Mouse (Mus musculus) hindbrain, embryonic 11.5 days (tissue): ENCODE measurements around the gene Tmem8. TPM values are rescaled to one million over a fixed set of nuclear protein-coding genes. Genes with fewer than 3 reads are reported as not detected.

ENCODE experiments used
- ATAC-seq: fragments of 200-750 bp; cut with Nextera tagmentation; 2 replicates; pipeline ENCODE4 v1.8.0; 2017; ENCODE audit warnings: mild to moderate bottlenecking, moderate TSS enrichment, moderate library complexity; ENCODE audit not compliant: low FRiP score
- DNase-seq: peaks from one replicate; pipeline ENCODE4 v3.0.0-alpha.2; 2015; ENCODE audit warnings: low spot score
- H3K27ac ChIP-seq: fragments of 300-500 bp; sonication (generic); 2 replicates; pipeline ENCODE4 v1.5.1; 2014; ENCODE audit warnings: mild to moderate bottlenecking, low read depth, low read length
- H3K27me3 ChIP-seq: fragments of 300-500 bp; sonication (generic); 2 replicates; pipeline ENCODE4 v1.6.1; 2014; ENCODE audit warnings: mild to moderate bottlenecking, low read length, moderate library complexity, mixed read lengths; ENCODE audit not compliant: control insufficient read depth, insufficient read depth
- H3K36me3 ChIP-seq: fragments of 300-500 bp; sonication (generic); 2 replicates; pipeline ENCODE4 v1.6.1; 2014; ENCODE audit warnings: mild to moderate bottlenecking, low read length, moderate library complexity, mixed read lengths; ENCODE audit not compliant: control insufficient read depth, insufficient read depth
- H3K4me1 ChIP-seq: fragments of 300-500 bp; sonication (generic); replicated peaks from 2 replicates; pipeline ENCODE4 v1.6.1; 2014; ENCODE audit warnings: low read length, mixed read lengths; ENCODE audit not compliant: control insufficient read depth, insufficient read depth
- H3K4me2 ChIP-seq: fragments of 300-500 bp; sonication (generic); replicated peaks from 2 replicates; pipeline ENCODE4 v1.6.1; 2014; ENCODE audit warnings: mild to moderate bottlenecking, low read depth, low read length
- H3K4me3 ChIP-seq: fragments of 300-500 bp; sonication (generic); 2 replicates; pipeline ENCODE4 v1.5.1; 2014; ENCODE audit warnings: low read depth, low read length
- H3K9ac ChIP-seq: fragments of 300-500 bp; sonication (generic); 2 replicates; pipeline ENCODE4 v1.6.1; 2014; ENCODE audit warnings: low read depth, low read length
- H3K9me3 ChIP-seq: fragments of 300-500 bp; sonication (generic); 2 replicates; pipeline ENCODE4 v1.6.1; 2016; ENCODE audit warnings: low read length; ENCODE audit not compliant: control insufficient read depth
- WGBS: fragments of 180-500 bp; shearing (Covaris S2); extraction: QIAGEN DNeasy Blood & Tissue Kit; methylation state at CpG from one replicate; pipeline ENCODE4 v1.1.7; 2014; 5-methylcytosine and 5-hydroxymethylcytosine counted together
- polyA plus RNA-seq: library from polyadenylated mRNA; unstranded; fragments of >200 nt; fragmentation: Nextera tagmentation; extraction: Ambion mirVana; gene quantifications from 2 replicates; pipeline ENCODE4 v1.2.1, GENCODE M21; 2014

Tmem8 gene
- polyA plus RNA-seq, 1 experiment from 2014 or later = 1.1 TPM

DNA sequence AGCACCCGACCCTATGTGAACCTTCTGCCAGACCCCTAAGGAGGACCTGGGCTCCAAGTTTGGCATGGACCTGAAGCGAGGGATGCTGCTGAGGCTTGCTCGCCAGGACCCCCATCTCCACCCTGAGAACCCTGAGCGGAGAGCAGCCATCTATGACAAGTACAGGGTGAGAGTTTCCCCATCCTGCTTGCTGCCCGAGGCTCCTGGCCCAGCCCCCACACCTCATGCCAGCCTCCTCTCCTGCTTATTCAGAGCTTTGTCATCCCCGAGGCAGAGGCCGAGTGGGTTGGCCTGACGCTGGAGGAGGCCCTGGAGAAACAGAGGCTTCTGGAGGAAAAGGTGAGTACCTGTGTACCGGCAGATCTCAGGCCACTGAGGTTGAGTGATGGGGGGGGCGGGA, 12.1 kb downstream of the Tmem8 start:
- no peaks in the 10 kb centered on the region for H3K27me3 ChIP-seq
- H3K9me3 ChIP-seq = no peaks in the 10 kb centered on the region
- DNase-seq (no peak), ATAC-seq (no peak)
- H3K9ac ChIP-seq = no peak overlapping the region
- no peak overlapping the region for H3K4me2 ChIP-seq
- no peak overlapping the region for H3K4me3 ChIP-seq
- no peak overlapping the region for H3K27ac ChIP-seq
- H3K4me1 ChIP-seq = peaks cover 7% of the 10 kb centered on the region
- H3K36me3 ChIP-seq = 0 out of 2 replicates have a peak, but pooled peaks cover 3% of the 10 kb centered on the region
- 88% methylated on average over 10 of the region's 10 CpGs for WGBS

- WGBS = 84% methylated on average over 18 of the region's 18 CpGs
- Histone ChIP-seq H3K27me3 (no peaks in the 10 kb centered on the region), H3K27ac (no peak overlapping the region), H3K4me2 (no peak overlapping the region), H3K9ac (no peak overlapping the region), H3K9me3 (no peaks in the 10 kb centered on the region), H3K4me1 (no peaks in the 10 kb centered on the region), H3K36me3 (0 out of 2 replicates have a peak, but pooled peaks cover 3% of the 10 kb centered on the region), H3K4me3 (no peak overlapping the region)
- no peak for DNase-seq
- ATAC-seq = peak; percentile 51; the same call in 1 of the 2 replicates
These were observed 18.1 kb downstream of the Tmem8 start for GRCm38 (mm10) chr17:26131062-26131732.

DNA sequence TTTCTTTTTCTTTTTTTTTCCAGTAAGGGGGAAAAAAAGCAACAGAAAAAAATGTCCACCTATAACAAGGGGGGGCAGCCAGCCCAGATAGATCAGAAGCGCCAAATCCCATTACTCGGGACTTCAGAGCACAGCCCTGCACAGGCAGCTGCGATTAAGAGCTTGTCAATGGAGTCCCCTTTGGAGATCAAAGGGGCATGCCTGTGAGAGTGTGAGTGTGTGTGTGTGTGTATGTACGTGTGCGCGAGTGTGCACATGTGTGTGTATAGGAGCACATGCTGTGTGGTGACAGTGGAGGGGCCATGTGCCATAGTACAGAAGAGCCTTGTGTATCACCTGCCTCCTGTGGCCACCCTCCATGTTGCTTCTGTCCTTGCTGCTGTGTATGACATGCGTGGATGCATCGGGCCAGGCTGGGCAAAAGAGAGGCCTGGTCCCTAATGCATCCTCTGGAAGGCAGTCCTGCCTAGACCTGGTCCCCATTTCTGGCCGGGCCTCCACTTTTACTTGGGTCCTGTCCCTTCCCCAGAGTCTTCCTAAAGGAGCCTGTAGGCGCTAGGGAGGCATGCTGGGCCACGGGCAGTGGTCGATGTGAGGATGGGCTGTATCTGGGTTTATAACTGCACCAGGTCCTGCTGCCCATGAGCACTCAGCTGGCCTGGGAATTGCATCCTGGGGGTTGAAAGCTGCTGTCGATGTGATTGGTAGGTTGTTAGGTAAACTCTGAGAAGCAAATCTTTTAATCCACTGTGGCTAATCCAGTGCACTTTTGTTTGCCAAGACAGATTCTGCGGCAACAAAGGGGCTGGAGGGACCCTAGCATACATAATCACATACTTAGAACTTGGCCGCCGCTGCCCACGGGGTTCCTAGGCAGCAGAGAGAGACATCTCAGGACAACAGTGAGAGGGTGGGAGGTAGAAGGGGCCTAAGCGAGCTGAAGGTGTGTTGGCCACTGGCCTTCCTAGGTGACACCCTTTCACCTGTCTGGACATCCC, 19.1 kb downstream of the Tmem8 start:
- no peak overlapping the region for H3K4me3 ChIP-seq
- no peaks in the 10 kb centered on the region for H3K27me3 ChIP-seq

GRCm38 (mm10) chr17:26137106-26137750, 24.1 kb downstream of the Tmem8 start:
- H3K4me3 ChIP-seq = no peak overlapping the region
- ATAC-seq = no peak
- peak overlapping the region; percentile 87; the same call in 1 of the 2 replicates for H3K4me2 ChIP-seq
- peaks cover 3% of the 10 kb centered on the region; the same call in 1 of the 2 replicates for H3K4me1 ChIP-seq
- 97% methylated on average over 11 of the region's 11 CpGs for WGBS
- H3K9me3 ChIP-seq = no peaks in the 10 kb centered on the region
- H3K27ac ChIP-seq = no peak overlapping the region
- no peaks in the 10 kb centered on the region for H3K36me3 ChIP-seq
- H3K9ac ChIP-seq = 0 out of 2 replicates have a peak overlapping the region, but pooled peaks have one; percentile 32
- no peak for DNase-seq
- H3K27me3 ChIP-seq = no peaks in the 10 kb centered on the region

More for the DNA sequence above, 19.1 kb downstream of the Tmem8 start:
- no peak overlapping the region for H3K4me2 ChIP-seq
- 0 out of 2 replicates have a peak, but pooled peaks cover 3% of the 10 kb centered on the region for H3K36me3 ChIP-seq
- WGBS = 89% methylated on average over 18 of the region's 18 CpGs
- ATAC-seq (no peak), DNase-seq (no peak)
- no peak overlapping the region for H3K27ac ChIP-seq
- H3K4me1 ChIP-seq = no peaks in the 10 kb centered on the region
- H3K9me3 ChIP-seq = no peaks in the 10 kb centered on the region
- no peak overlapping the region for H3K9ac ChIP-seq

- Histone ChIP-seq H3K4me1 (peaks cover 3% of the 10 kb centered on the region; the same call in 1 of the 2 replicates), H3K4me3 (peak overlapping the region; percentile 92; the same call in 1 of the 2 replicates), H3K9ac (peak overlapping the region; percentile 32; the same call in 1 of the 2 replicates), H3K27ac (0 out of 2 replicates have a peak overlapping the region, but pooled peaks have one; percentile 7), H3K36me3 (no peaks in the 10 kb centered on the region), H3K9me3 (no peaks in the 10 kb centered on the region), H3K4me2 (peak overlapping the region; percentile 87), H3K27me3 (no peaks in the 10 kb centered on the region)
- DNase-seq = no peak
- WGBS = 75% methylated on average over 2 of the region's 2 CpGs
- ATAC-seq = peak; percentile 10; the same call in 1 of the 2 replicates
These were observed 24.6 kb downstream of the Tmem8 start for GRCm38 (mm10) chr17:26137751-26138130.

GRCm38 (mm10) chr17:26138239-26138836, 25.2 kb downstream of the Tmem8 start, which contains the start of gene Axin1:
Axin1 (plus strand) TSS chr17:26138688.
- DNase-seq (peak; percentile 99), ATAC-seq (peak; percentile 97)
- Histone ChIP-seq H3K9ac (peak within 1 kb of the TSS; percentile 99), H3K4me2 (peak within 1 kb of the TSS; percentile 87), H3K4me3 (peak within 1 kb of the TSS; percentile 92), H3K4me1 (peaks cover 3% of the 10 kb centered on the region; the same call in 1 of the 2 replicates), H3K9me3 (no peaks in the 10 kb centered on the region), H3K36me3 (peaks cover 3% of the 10 kb centered on the region; the same call in 1 of the 2 replicates), H3K27me3 (no peaks in the 10 kb centered on the region), H3K27ac (peak within 1 kb of the TSS; percentile 91)
- under 1% methylated on average over 41 of the region's 42 CpGs for WGBS

DNA sequence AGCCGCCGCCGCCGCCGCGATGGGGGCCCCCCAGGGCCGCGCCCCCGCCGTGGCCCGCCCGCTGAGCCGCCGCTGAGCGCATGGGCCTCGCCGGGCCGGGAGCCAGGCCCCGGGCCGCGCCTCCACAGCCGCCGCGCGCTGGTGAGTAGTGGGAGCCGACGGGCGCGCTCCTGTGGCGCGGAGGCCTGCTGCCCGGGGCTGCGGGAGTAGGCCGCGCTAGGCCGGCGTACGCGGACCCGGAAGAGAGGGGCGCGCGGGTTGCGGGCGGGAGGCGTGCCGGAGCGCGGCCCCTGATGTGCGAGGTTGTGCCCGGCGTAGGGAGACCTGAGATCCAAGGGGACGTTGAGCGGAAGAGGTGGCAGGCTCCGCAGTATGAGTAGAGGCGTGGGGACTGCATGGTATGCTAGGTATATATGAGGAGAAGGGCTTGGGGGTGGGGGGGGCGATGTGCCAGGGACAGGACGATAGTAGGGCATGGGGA, 25.8 kb downstream of the Tmem8 start:
- Histone ChIP-seq H3K4me1 (peaks cover 3% of the 10 kb centered on the region; the same call in 1 of the 2 replicates), H3K4me3 (peak overlapping the region; percentile 92), H3K9ac (peak overlapping the region; percentile 99), H3K27ac (peak overlapping the region; percentile 91), H3K4me2 (peak overlapping the region; percentile 87), H3K9me3 (no peaks in the 10 kb centered on the region), H3K27me3 (no peaks in the 10 kb centered on the region), H3K36me3 (peaks cover 4% of the 10 kb centered on the region; the same call in 1 of the 2 replicates)
- DNase-seq (peak; percentile 64), ATAC-seq (peak; percentile 72)
- under 1% methylated on average over 45 of the region's 58 CpGs for WGBS
